Mouse (Mus musculus): ENCODE data around the gene Dmrt3. TPM values are rescaled to one million over a fixed set of nuclear protein-coding genes. Genes with fewer than 3 reads are reported as not detected.
A peak's percentile ranks its signal among the peaks of the same experiment; 100 is the strongest.

The Dmrt3 gene
- polyA plus RNA-seq, 1 experiment, result 0.33 TPM

- WGBS, result 5% methylated on average over 16 of the region's 16 CpGs
- TF ChIP-seq POLR2A (IDR thresholded peaks at IDR 0.05; ENCODE audit: borderline replicate concordance, insufficient read depth, low read length) (no peak), CTCF (IDR thresholded peaks at IDR 0.05; ENCODE audit: borderline replicate concordance, insufficient read depth, low read depth, low read length) (no peak)
- Histone ChIP-seq H3K27ac (ENCODE audit: insufficient read depth, low read length) (no peak overlapping the region), H3K4me3 (replicated peaks; ENCODE audit: insufficient read depth, low read depth, low read length) (no peak overlapping the region), H3K27me3 (ENCODE audit: control insufficient read depth, insufficient read depth, low read length) (peaks cover 25% of the 10 kb centered on the region; the same call in 1 of the 2 replicates), H3K4me1 (ENCODE audit: control insufficient read depth, insufficient read depth, low read length) (no peaks in the 10 kb centered on the region)
- DNase-seq, result no peak
Measured at GRCm38 (mm10) chr19:25611876-25612805, 2.0 kb downstream of the Dmrt3 start.

- TF ChIP-seq CTCF (IDR thresholded peaks at IDR 0.05; ENCODE audit: borderline replicate concordance, insufficient read depth, low read depth, low read length) (no peak), POLR2A (IDR thresholded peaks at IDR 0.05; ENCODE audit: borderline replicate concordance, insufficient read depth, low read length) (no peak)
- WGBS, result 7% methylated on average over 6 of the region's 6 CpGs
- Histone ChIP-seq H3K27me3 (ENCODE audit: control insufficient read depth, insufficient read depth, low read length) (peaks cover 24% of the 10 kb centered on the region; the same call in 1 of the 2 replicates), H3K4me3 (replicated peaks; ENCODE audit: insufficient read depth, low read depth, low read length) (no peak overlapping the region), H3K27ac (ENCODE audit: insufficient read depth, low read length) (no peak overlapping the region), H3K4me1 (ENCODE audit: control insufficient read depth, insufficient read depth, low read length) (no peaks in the 10 kb centered on the region)
- DNase-seq, result no peak
Measured at GRCm38 (mm10) chr19:25612806-25613295, 2.8 kb downstream of the Dmrt3 start.

- no peak for TF ChIP-seq CTCF (IDR thresholded peaks at IDR 0.05; ENCODE audit: borderline replicate concordance, insufficient read depth, low read depth, low read length)
- TF ChIP-seq POLR2A (IDR thresholded peaks at IDR 0.05; ENCODE audit: borderline replicate concordance, insufficient read depth, low read length), result no peak
- no peak for DNase-seq
- Histone ChIP-seq H3K27me3 (ENCODE audit: control insufficient read depth, insufficient read depth, low read length) (peaks cover 26% of the 10 kb centered on the region; the same call in 1 of the 2 replicates), H3K4me3 (replicated peaks; ENCODE audit: insufficient read depth, low read depth, low read length) (no peak overlapping the region), H3K27ac (ENCODE audit: insufficient read depth, low read length) (no peak overlapping the region), H3K4me1 (ENCODE audit: control insufficient read depth, insufficient read depth, low read length) (no peaks in the 10 kb centered on the region)
- WGBS, result 8% methylated on average over 13 of the region's 13 CpGs
Measured at GRCm38 (mm10) chr19:25613476-25614300, 3.6 kb downstream of the Dmrt3 start.

GRCm38 (mm10) chr19:25615889-25616288 is 5.8 kb downstream of the Dmrt3 start:
- DNase-seq, result no peak
- 19% methylated on average over 6 of the region's 6 CpGs for WGBS
- H3K27me3 ChIP-seq (ENCODE audit: control insufficient read depth, insufficient read depth, low read length), result peaks cover 12% of the 10 kb centered on the region; the same call in 1 of the 2 replicates
- no peak overlapping the region for H3K4me3 ChIP-seq (replicated peaks; ENCODE audit: insufficient read depth, low read depth, low read length)
- H3K4me1 ChIP-seq (ENCODE audit: control insufficient read depth, insufficient read depth, low read length), result no peaks in the 10 kb centered on the region
- no peak overlapping the region for H3K27ac ChIP-seq (ENCODE audit: insufficient read depth, low read length)
- TF ChIP-seq POLR2A (IDR thresholded peaks at IDR 0.05; ENCODE audit: borderline replicate concordance, insufficient read depth, low read length), result no peak
- no peak for TF ChIP-seq CTCF (IDR thresholded peaks at IDR 0.05; ENCODE audit: borderline replicate concordance, insufficient read depth, low read depth, low read length)

- whole genome bisulfite sequencing, result 26% methylated on average over 54 of the region's 54 CpGs
- DNase-seq, result peak; percentile 21 to 52
- Histone ChIP-seq H3K27me3 (ENCODE audit: control insufficient read depth, insufficient read depth, low read length) (peaks cover 2% of the 10 kb centered on the region; the same call in 1 of the 2 replicates), H3K4me1 (ENCODE audit: control insufficient read depth, insufficient read depth, low read length) (no peaks in the 10 kb centered on the region), H3K4me3 (replicated peaks; ENCODE audit: insufficient read depth, low read depth, low read length) (no peak overlapping the region), H3K27ac (ENCODE audit: insufficient read depth, low read length) (no peak overlapping the region)
- TF ChIP-seq POLR2A (IDR thresholded peaks at IDR 0.05; ENCODE audit: borderline replicate concordance, insufficient read depth, low read length) (no peak), CTCF (IDR thresholded peaks at IDR 0.05; ENCODE audit: borderline replicate concordance, insufficient read depth, low read depth, low read length) (peak; percentile 57)
Measured at GRCm38 (mm10) chr19:25622291-25623251, 12.5 kb downstream of the Dmrt3 start.

- 13% methylated on average over 9 of the region's 9 CpGs for WGBS
- TF ChIP-seq CTCF (IDR thresholded peaks at IDR 0.05; ENCODE audit: borderline replicate concordance, insufficient read depth, low read depth, low read length), result peak; percentile 84
- no peak for TF ChIP-seq POLR2A (IDR thresholded peaks at IDR 0.05; ENCODE audit: borderline replicate concordance, insufficient read depth, low read length)
- Histone ChIP-seq H3K27me3 (ENCODE audit: control insufficient read depth, insufficient read depth, low read length) (peaks cover 2% of the 10 kb centered on the region; the same call in 1 of the 2 replicates), H3K27ac (ENCODE audit: insufficient read depth, low read length) (no peak overlapping the region), H3K4me3 (replicated peaks; ENCODE audit: insufficient read depth, low read depth, low read length) (no peak overlapping the region), H3K4me1 (ENCODE audit: control insufficient read depth, insufficient read depth, low read length) (no peaks in the 10 kb centered on the region)
- DNase-seq, result peak; percentile 52 to 59
Measured at GRCm38 (mm10) chr19:25628490-25628889, 18.4 kb downstream of the Dmrt3 start.

All from cerebellum, adult 2 months (tissue).